Mouse (Mus musculus) liver, embryonic 11.5 days (tissue): ENCODE measurements around the gene Tubb4a. TPM values are rescaled to one million over a fixed set of nuclear protein-coding genes. Genes with fewer than 3 reads are reported as not detected.
"Not testable (repeated sequence)": the region's sequence is repeated elsewhere in the genome, so short reads cannot be mapped to it uniquely, and the experiment has no call there.

Experiments
- ATAC-seq: fragments of 200-750 bp; cut with Nextera tagmentation; replicated peaks from 2 replicates; pipeline ENCODE4 v1.8.0; 2017; ENCODE audit warnings: moderate number of reproducible peaks, mild to moderate bottlenecking, moderate TSS enrichment, moderate library complexity; ENCODE audit not compliant: low FRiP score
- DNase-seq: peaks from one replicate; pipeline ENCODE4 v3.0.0-alpha.2; 2017; ENCODE audit warnings: low spot score
- H3K27ac ChIP-seq: fragments of 300-500 bp; sonication (generic); 2 replicates; pipeline ENCODE4 v1.5.1; 2014; ENCODE audit warnings: mild to moderate bottlenecking, low read depth, low read length, control low read depth
- H3K27me3 ChIP-seq: fragments of 300-500 bp; sonication (generic); replicated peaks from 2 replicates; pipeline ENCODE4 v1.6.1; 2014; ENCODE audit warnings: low read length, mixed read lengths; ENCODE audit not compliant: control insufficient read depth, insufficient read depth
- H3K36me3 ChIP-seq: fragments of 300-500 bp; sonication (generic); 2 replicates; pipeline ENCODE4 v1.6.1; 2014; ENCODE audit warnings: mild to moderate bottlenecking, low read length, moderate library complexity, mixed read lengths; ENCODE audit not compliant: control insufficient read depth, insufficient read depth
- H3K4me1 ChIP-seq: fragments of 300-500 bp; sonication (generic); replicated peaks from 2 replicates; pipeline ENCODE4 v1.6.1; 2014; ENCODE audit warnings: low read length, mixed read lengths; ENCODE audit not compliant: control insufficient read depth, insufficient read depth
- H3K4me2 ChIP-seq: fragments of 300-500 bp; sonication (generic); 2 replicates; pipeline ENCODE4 v1.6.1; 2014; ENCODE audit warnings: mild to moderate bottlenecking, control low read depth, moderate library complexity
- H3K4me3 ChIP-seq: fragments of 300-500 bp; sonication (generic); 2 replicates; pipeline ENCODE4 v1.5.1; 2014; ENCODE audit warnings: low read depth, low read length, control low read depth
- H3K9ac ChIP-seq: fragments of 300-500 bp; sonication (generic); 2 replicates; pipeline ENCODE4 v1.6.1; 2014; ENCODE audit warnings: low read depth, low read length, control low read depth
- H3K9me3 ChIP-seq: fragments of 300-500 bp; sonication (generic); 2 replicates; pipeline ENCODE4 v1.6.1; 2016; ENCODE audit warnings: low read length, inconsistent platforms, mixed read lengths; ENCODE audit not compliant: control insufficient read depth
- WGBS: fragments of 180-500 bp; shearing (Covaris S2); extraction: QIAGEN DNeasy Blood & Tissue Kit; methylation state at CpG from one replicate; pipeline ENCODE4 v1.1.7; 2014; 5-methylcytosine and 5-hydroxymethylcytosine counted together
- polyA plus RNA-seq: library from polyadenylated mRNA; unstranded; fragments of >200 nt; fragmentation: Nextera tagmentation; extraction: Ambion mirVana; gene quantifications from 2 replicates; pipeline ENCODE4 v1.2.1, GENCODE M21; 2014

Gene Tubb4a
- polyA plus RNA-seq, 1 experiment from 2014 or later = 5.0 TPM

DNA sequence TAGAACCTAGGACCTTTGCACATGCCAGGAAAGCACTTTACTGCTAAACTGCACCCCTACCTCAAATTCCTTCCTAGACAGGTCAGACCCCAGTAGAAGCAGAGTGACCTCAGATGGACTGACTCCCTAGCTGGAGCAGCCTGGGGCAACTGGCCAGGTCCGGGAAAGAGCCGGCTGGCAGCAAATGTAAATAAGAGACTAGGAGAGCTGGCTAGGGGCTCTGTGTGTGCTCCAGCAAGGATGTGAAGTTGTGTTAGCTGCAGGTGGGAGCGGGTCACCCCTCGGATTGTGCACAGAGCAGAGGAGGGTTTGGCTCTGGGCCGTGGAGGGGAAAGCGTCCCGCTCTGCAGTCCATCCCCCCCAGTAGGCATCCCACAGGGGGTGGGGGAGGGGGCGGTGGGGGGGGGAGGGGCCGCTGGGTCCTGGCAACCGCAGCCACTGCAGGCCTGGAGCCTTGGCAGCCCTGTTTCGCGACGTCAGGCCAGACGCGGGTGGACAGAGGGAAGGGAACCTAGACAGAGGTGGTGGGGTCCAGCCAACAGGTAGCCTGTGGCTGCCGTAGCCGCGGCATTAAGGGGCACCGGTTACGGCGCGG is 28.6 kb downstream of the Tubb4a start, which contains the start of gene Crb3:
Gene Crb3 (plus strand): TSS at position 215 of the 595 bp plus-strand sequence.
- DNase-seq (peak; percentile 51), ATAC-seq (no peak)
- Histone ChIP-seq H3K9me3 (no peaks in the 10 kb centered on the region), H3K4me3 (peak within 1 kb of the TSS; percentile 78), H3K4me1 (peaks cover 26% of the 10 kb centered on the region), H3K4me2 (peak within 1 kb of the TSS; percentile 97), H3K9ac (peak within 1 kb of the TSS; percentile 74), H3K27ac (peak within 1 kb of the TSS; percentile 41; the same call in 1 of the 2 replicates), H3K36me3 (peaks cover 2% of the 10 kb centered on the region; the same call in 1 of the 2 replicates), H3K27me3 (peaks cover 34% of the 10 kb centered on the region)
- 4% methylated on average over 18 of the region's 22 CpGs for WGBS

DNA sequence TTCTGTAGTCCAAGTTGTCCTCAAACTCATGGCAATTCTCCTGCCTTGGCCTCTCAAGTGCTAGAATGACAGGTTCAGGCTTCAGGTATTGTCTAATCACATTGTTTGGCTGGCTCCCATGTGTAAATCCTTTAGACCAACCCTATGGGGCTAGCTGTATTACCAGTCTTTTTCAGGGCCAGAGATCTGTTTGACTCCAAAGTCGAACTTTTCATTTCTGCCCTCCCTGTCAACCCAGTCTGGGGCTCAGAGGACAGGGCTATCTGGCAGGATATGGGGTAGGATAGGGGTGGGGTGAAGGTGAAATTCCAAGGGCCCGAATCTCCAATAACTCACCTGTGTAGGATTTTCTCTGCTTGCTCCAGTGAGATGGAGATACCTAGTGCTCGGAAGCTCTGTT is 31.3 kb downstream of the Tubb4a start:
- DNase-seq (no peak), ATAC-seq (no peak)
- 81% methylated on average over 3 of the region's 3 CpGs for WGBS
- no peaks in the 10 kb centered on the region for H3K9me3 ChIP-seq
- H3K27me3 ChIP-seq = peaks cover 9% of the 10 kb centered on the region
- no peak overlapping the region for H3K9ac ChIP-seq
- no peak overlapping the region for H3K4me2 ChIP-seq
- H3K4me1 ChIP-seq = peaks cover 13% of the 10 kb centered on the region
- H3K36me3 ChIP-seq = peaks cover 6% of the 10 kb centered on the region; the same call in 1 of the 2 replicates
- H3K4me3 ChIP-seq = no peak overlapping the region
- no peak overlapping the region for H3K27ac ChIP-seq

DNA sequence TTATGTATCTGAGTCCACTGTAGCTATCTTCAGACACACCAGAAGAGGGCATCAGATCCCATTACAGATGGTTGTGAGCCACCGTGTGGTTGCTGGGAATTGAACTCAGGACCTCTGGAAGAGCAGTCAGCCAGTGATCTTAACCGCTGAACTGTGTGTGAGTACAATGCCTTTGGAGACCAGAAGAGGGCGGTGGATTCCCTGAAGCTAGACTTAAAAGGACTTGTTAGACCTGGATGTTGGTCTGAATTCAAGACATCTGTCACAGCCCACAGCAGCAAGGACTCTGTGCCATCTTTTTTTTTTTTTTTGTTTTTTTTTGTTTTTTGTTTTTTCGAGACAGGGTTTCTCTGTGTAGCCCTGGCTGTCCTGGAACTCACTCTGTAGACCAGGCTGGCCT is 35.9 kb downstream of the Tubb4a start:
- 60% methylated on average over 4 of the region's 4 CpGs for WGBS
- H3K4me1 ChIP-seq, H3K27me3 ChIP-seq, H3K4me2 ChIP-seq, ATAC-seq, H3K9me3 ChIP-seq, H3K27ac ChIP-seq, H3K4me3 ChIP-seq, H3K36me3 ChIP-seq, H3K9ac ChIP-seq, DNase-seq: not testable (repeated sequence)

DNA sequence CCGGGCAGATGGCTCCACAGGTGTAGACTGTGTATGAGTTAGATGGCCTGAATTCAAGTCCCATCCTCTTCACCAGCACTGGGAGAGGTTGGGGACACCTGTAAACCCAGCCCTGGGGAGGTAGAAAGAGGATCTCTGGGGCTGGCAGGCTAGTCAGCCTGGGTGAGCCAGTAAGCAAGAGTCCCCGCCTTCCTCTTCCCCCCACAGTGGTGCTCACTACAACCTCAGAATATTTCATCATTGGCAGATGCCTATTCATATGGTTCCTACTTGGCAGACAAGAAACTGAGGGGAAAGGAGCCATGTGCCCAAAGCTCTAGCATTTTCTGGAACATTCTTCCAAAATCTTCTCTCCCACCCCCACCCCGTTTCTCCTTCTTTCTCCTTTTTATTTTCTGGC is 38.8 kb downstream of the Tubb4a start:
- Histone ChIP-seq H3K4me2 (no peak overlapping the region), H3K9ac (no peak overlapping the region), H3K36me3 (0 out of 2 replicates have a peak, but pooled peaks cover 4% of the 10 kb centered on the region), H3K4me1 (no peaks in the 10 kb centered on the region), H3K27me3 (no peaks in the 10 kb centered on the region), H3K27ac (no peak overlapping the region), H3K9me3 (no peaks in the 10 kb centered on the region), H3K4me3 (no peak overlapping the region)
- 88% methylated on average over 3 of the region's 3 CpGs for WGBS
- ATAC-seq (no peak), DNase-seq (no peak)

DNA sequence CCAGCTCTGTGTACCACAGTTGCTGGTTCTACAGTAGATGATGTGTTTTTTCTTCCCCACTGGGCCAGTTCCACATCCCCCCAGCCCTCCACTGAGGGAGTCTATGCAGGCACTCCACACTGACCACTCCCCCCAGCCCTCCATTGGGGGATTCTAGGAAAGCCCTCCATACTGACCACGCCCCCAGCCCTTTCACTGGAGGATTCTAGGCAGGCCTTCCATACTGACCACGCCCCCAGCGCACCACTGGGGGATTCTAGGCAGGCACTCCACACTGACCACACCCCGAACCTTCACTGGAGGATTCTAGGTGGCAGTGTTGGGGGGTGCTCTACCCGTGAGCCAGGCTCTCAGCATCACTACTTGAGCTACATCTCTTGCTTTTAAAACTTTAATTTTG is 40.2 kb downstream of the Tubb4a start:
- no peaks in the 10 kb centered on the region for H3K27me3 ChIP-seq
- peak; percentile 21; the same call in 1 of the 2 replicates for ATAC-seq
- no peak for DNase-seq
- 30% methylated on average over 5 of the region's 5 CpGs for WGBS
- no peak overlapping the region for H3K27ac ChIP-seq
- no peaks in the 10 kb centered on the region for H3K9me3 ChIP-seq
- no peak overlapping the region for H3K4me3 ChIP-seq
- H3K9ac ChIP-seq = no peak overlapping the region
- 0 out of 2 replicates have a peak, but pooled peaks cover 1% of the 10 kb centered on the region for H3K36me3 ChIP-seq
- H3K4me2 ChIP-seq = no peak overlapping the region
- no peaks in the 10 kb centered on the region for H3K4me1 ChIP-seq

DNA sequence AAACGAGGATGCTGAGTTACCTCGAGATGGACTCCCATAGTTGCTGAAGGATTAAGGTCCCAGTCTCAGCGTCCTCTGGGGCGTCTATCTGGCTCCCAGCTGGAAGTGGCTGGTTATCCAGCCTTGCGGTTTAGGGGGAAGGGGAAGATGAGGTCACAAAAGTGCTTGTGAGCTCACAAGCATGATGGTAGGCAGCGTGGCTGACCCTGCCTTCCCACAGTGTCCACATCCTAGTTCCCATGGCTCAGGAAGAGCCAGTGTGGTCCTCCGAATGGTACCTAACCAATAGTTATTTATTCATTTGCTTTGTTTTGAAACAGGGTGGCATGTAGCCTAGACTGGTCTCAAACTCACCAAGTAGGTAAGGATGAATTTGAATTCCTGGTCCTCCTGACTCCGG is 46.0 kb downstream of the Tubb4a start, which contains the start of gene Slc25a41:
Gene Slc25a41 (minus strand): TSS at position 101 of the 400 bp plus-strand sequence.
- no peak for DNase-seq
- no peaks in the 10 kb centered on the region; the same call in 1 of the 2 replicates for H3K27me3 ChIP-seq
- H3K4me3 ChIP-seq = no peak within 1 kb of the TSS
- no peaks in the 10 kb centered on the region for H3K36me3 ChIP-seq
- ATAC-seq = no peak
- WGBS = 59% methylated on average over 8 of the region's 8 CpGs
- no peaks in the 10 kb centered on the region for H3K4me1 ChIP-seq
- no peaks in the 10 kb centered on the region for H3K9me3 ChIP-seq
- no peak within 1 kb of the TSS for H3K9ac ChIP-seq
- H3K4me2 ChIP-seq = no peak within 1 kb of the TSS
- H3K27ac ChIP-seq = no peak within 1 kb of the TSS

DNA sequence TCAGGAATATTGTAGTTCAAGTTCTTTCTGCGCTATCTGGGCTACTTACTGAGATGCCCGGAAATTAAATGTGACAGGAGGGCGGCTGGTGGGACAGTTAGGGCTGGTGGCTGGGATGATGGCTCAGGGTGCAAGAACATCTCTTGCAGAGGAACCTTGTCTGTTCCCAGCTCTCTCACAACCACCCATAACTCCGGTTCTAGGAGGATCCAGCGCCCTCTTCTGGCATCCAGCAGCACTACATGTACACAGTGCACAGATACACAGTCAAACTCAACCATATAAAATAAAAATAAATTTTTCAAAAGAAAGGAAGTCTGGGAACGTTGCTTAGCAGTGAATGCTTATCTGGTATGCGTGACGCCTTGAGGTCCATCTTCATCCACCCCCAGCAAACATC is 48.6 kb downstream of the Tubb4a start:
- WGBS = 37% methylated on average over 8 of the region's 8 CpGs
- no peaks in the 10 kb centered on the region; the same call in 1 of the 2 replicates for H3K27me3 ChIP-seq
- H3K4me3 ChIP-seq = no peak overlapping the region
- H3K4me1 ChIP-seq = no peaks in the 10 kb centered on the region
- no peaks in the 10 kb centered on the region for H3K9me3 ChIP-seq
- ATAC-seq = no peak
- H3K9ac ChIP-seq = no peak overlapping the region
- no peak overlapping the region for H3K4me2 ChIP-seq
- DNase-seq = no peak
- H3K27ac ChIP-seq = no peak overlapping the region
- H3K36me3 ChIP-seq = no peaks in the 10 kb centered on the region

DNA sequence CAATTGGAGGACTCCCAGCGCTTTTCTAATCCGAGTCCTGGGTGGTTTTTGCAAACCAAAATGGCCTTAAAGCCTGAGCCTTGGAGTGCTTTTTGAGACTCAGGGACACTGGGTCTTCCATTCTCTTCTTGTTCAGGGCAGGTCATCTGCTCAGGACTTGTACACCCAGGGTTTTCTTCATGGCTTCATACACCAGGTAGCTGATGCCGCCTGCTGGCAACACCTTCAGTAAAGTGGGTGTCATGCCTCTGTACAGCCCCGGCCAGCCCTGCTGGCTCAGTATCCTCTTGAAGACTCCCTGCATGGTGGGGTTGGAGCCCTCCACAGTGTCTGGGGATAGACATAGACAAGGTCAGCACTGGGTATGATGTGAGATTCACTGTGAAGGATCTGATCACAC is 54.7 kb downstream of the Tubb4a start:
- H3K4me1 ChIP-seq = peaks cover 14% of the 10 kb centered on the region
- 85% methylated on average over 4 of the region's 4 CpGs for WGBS
- no peak overlapping the region for H3K27ac ChIP-seq
- peak overlapping the region; percentile 78 for H3K4me2 ChIP-seq
- H3K4me3 ChIP-seq = no peak overlapping the region
- no peaks in the 10 kb centered on the region; the same call in 1 of the 2 replicates for H3K27me3 ChIP-seq
- H3K9me3 ChIP-seq = no peaks in the 10 kb centered on the region
- H3K36me3 ChIP-seq = peaks cover 11% of the 10 kb centered on the region
- H3K9ac ChIP-seq = no peak overlapping the region; the same call in 1 of the 2 replicates
- no peak for DNase-seq
- no peak for ATAC-seq
